Mouse (Mus musculus) stomach, postnatal 0 days (tissue): Measurements from ENCODE around the gene Sbno1. TPM values are rescaled to one million over a fixed set of nuclear protein-coding genes. Genes with fewer than 3 reads are reported as not detected.
A peak's percentile ranks its signal among the peaks of the same experiment; 100 is the strongest.

Experiments used
- ATAC-seq: fragments of 200-750 bp; cut with Nextera tagmentation; 2 replicates; pipeline ENCODE4 v1.8.0; 2017; ENCODE audit not compliant: low FRiP score, low TSS enrichment
- DNase-seq: peaks from one replicate; pipeline ENCODE4 v3.0.0-alpha.2; 2016; ENCODE audit warnings: low spot score
- H3K27ac ChIP-seq: fragments of 300-500 bp; sonication (generic); replicated peaks from 2 replicates; pipeline ENCODE4 v1.5.1; 2014; ENCODE audit warnings: mild to moderate bottlenecking, control low read depth
- H3K27me3 ChIP-seq: fragments of 300-500 bp; sonication (generic); 2 replicates; pipeline ENCODE4 v1.6.1; 2014; ENCODE audit warnings: low read length; ENCODE audit not compliant: control insufficient read depth, insufficient read depth
- H3K36me3 ChIP-seq: fragments of 300-500 bp; sonication (generic); 2 replicates; pipeline ENCODE4 v1.6.1; 2014; ENCODE audit warnings: low read length, mixed read lengths; ENCODE audit not compliant: control insufficient read depth, insufficient read depth
- H3K4me1 ChIP-seq: fragments of 300-500 bp; sonication (generic); replicated peaks from 2 replicates; pipeline ENCODE4 v1.6.1; 2014; ENCODE audit warnings: antibody characterized with exemption; ENCODE audit not compliant: control insufficient read depth, insufficient read depth
- H3K4me2 ChIP-seq: fragments of 300-500 bp; sonication (generic); replicated peaks from 2 replicates; pipeline ENCODE4 v1.6.1; 2014; ENCODE audit warnings: low read depth, mild to moderate bottlenecking, control low read depth, moderate library complexity
- H3K4me3 ChIP-seq: fragments of 300-500 bp; sonication (generic); 2 replicates; pipeline ENCODE4 v1.5.1; 2014; ENCODE audit warnings: low read depth, low read length, control low read depth
- H3K9ac ChIP-seq: fragments of 300-500 bp; sonication (generic); 2 replicates; pipeline ENCODE4 v1.6.1; 2014; ENCODE audit warnings: mild to moderate bottlenecking, low read length, control low read depth, mixed read lengths
- H3K9me3 ChIP-seq: fragments of 300-500 bp; sonication (generic); 2 replicates; pipeline ENCODE4 v1.6.1; 2016; ENCODE audit warnings: low read length; ENCODE audit not compliant: control insufficient read depth
- CTCF ChIP-seq: IDR thresholded peaks from 2 replicates; pipeline ENCODE4 v1.5.1; 2016; ENCODE audit warnings: antibody characterized with exemption, low read depth, mild to moderate bottlenecking, moderate library complexity
- EP300 ChIP-seq: optimal IDR thresholded peaks from 2 replicates; pipeline ENCODE3; 2016; ENCODE audit warnings: antibody characterized with exemption
- WGBS: fragments of 180-500 bp; shearing (Covaris S2); extraction: QIAGEN DNeasy Blood & Tissue Kit; methylation state at CpG from one replicate; pipeline ENCODE4 v1.1.7; 2014; 5-methylcytosine and 5-hydroxymethylcytosine counted together
- polyA plus RNA-seq: library from polyadenylated mRNA; unstranded; fragments of >200 nt; fragmentation: Nextera tagmentation; extraction: Ambion mirVana; gene quantifications from 2 replicates; pipeline ENCODE4 v1.2.1, GENCODE M21; 2015

Gene Sbno1
- polyA plus RNA-seq, 1 experiment from 2014 or later, result 45.2 TPM

GRCm38 (mm10) chr5:124452494-124453228 is 26.9 kb upstream of the Sbno1 start:
- H3K4me1 ChIP-seq, result no peaks in the 10 kb centered on the region
- ATAC-seq, result no peak
- no peak for DNase-seq
- no peaks in the 10 kb centered on the region for H3K27me3 ChIP-seq
- TF ChIP-seq EP300 (no peak), CTCF (no peak)
- H3K9ac ChIP-seq, result peak overlapping the region; percentile 48; the same call in 1 of the 2 replicates
- H3K4me3 ChIP-seq, result no peak overlapping the region
- peaks cover 21% of the 10 kb centered on the region for H3K36me3 ChIP-seq
- H3K9me3 ChIP-seq, result no peaks in the 10 kb centered on the region
- peak overlapping the region; percentile 69 for H3K27ac ChIP-seq
- 73% methylated on average over 15 of the region's 15 CpGs for WGBS
- H3K4me2 ChIP-seq, result no peak overlapping the region; the same call in 1 of the 2 replicates

- H3K4me2 ChIP-seq, result no peak overlapping the region
- H3K4me1 ChIP-seq, result no peaks in the 10 kb centered on the region
- H3K36me3 ChIP-seq, result peaks cover 12% of the 10 kb centered on the region; the same call in 1 of the 2 replicates
- H3K27me3 ChIP-seq, result no peaks in the 10 kb centered on the region
- WGBS, result 62% methylated on average over 16 of the region's 16 CpGs
- H3K27ac ChIP-seq, result peak overlapping the region; percentile 81
- no peaks in the 10 kb centered on the region for H3K9me3 ChIP-seq
- H3K9ac ChIP-seq, result peak overlapping the region; percentile 35; the same call in 1 of the 2 replicates
- TF ChIP-seq CTCF (no peak), EP300 (no peak)
- no peak overlapping the region; the same call in 1 of the 2 replicates for H3K4me3 ChIP-seq
- peak; percentile 77 for DNase-seq
- ATAC-seq, result peak; percentile 63
Measured at GRCm38 (mm10) chr5:124450641-124451340, 25.0 kb upstream of the Sbno1 start.

DNA sequence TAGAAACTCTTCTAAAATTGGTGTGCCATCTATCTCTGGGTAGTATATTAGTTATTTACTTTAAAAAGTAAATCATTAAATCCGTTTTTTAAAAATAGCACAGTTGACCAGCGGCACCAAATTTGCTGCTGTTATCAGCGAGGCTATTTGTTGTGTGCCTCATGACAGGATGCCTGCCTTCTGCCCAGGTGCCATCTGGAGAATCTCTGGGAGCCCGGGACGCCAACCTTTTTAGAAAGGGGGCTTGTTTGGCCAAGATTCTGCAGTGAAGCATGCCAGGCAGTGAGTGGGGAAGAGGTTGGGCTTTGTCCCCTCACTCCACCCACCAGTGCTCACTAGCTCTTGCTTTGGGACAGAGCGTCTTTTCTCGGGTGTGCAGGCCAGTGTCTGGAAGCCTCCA is 24.2 kb upstream of the Sbno1 start:
- Histone ChIP-seq H3K4me2 (peak overlapping the region; percentile 23), H3K27ac (peak overlapping the region; percentile 81), H3K4me3 (no peak overlapping the region), H3K9ac (peak overlapping the region; percentile 41), H3K4me1 (no peaks in the 10 kb centered on the region), H3K27me3 (no peaks in the 10 kb centered on the region), H3K36me3 (peaks cover 12% of the 10 kb centered on the region; the same call in 1 of the 2 replicates), H3K9me3 (no peaks in the 10 kb centered on the region)
- ATAC-seq (no peak), DNase-seq (no peak)
- TF ChIP-seq CTCF (no peak), EP300 (no peak)
- WGBS, result 56% methylated on average over 7 of the region's 7 CpGs

- H3K9ac ChIP-seq, result 0 out of 2 replicates have a peak overlapping the region, but pooled peaks have one; percentile 4
Measured at GRCm38 (mm10) chr5:124449494-124449893, 23.7 kb upstream of the Sbno1 start.

DNA sequence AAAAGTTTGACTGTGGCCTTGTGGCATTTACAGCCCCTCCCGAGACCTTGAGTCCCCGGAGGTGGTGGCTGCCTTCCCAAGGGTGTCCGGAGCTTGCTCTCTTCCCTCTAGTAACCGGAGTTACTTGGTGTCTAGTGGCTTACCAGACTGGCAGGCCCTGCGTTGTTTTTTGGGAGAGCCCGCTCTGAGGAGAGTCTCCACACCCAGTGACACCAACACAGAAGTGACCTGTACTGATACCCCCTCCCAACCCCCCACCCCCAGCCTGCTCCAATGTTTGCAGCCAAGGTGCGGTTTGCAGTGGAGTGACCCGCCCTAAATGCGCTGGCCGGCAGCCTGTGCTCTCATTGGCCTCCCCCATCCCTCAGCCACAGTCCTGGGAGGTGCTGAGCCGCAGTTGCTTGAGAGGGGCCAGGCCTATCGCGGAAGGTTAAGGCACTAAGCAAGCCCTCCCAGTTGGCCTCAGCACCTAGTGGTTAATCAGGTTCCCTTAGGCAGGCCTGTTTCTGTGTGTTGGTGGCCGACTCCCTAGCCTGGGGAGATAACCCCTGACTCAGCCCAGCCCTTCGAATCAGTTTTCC is 20.6 kb upstream of the Sbno1 start:
- Histone ChIP-seq H3K4me2 (peak overlapping the region; percentile 88), H3K4me3 (peak overlapping the region; percentile 88)
- TF ChIP-seq EP300 (no peak), CTCF (peak; percentile 54)

More at GRCm38 (mm10) chr5:124449494-124449893, 23.7 kb upstream of the Sbno1 start:
- H3K4me2 ChIP-seq, result peak overlapping the region; percentile 4; the same call in 1 of the 2 replicates
- ATAC-seq (peak; percentile 42), DNase-seq (peak; percentile 72)
- no peaks in the 10 kb centered on the region for H3K27me3 ChIP-seq
- peaks cover 12% of the 10 kb centered on the region; the same call in 1 of the 2 replicates for H3K36me3 ChIP-seq
- peak overlapping the region; percentile 63 for H3K27ac ChIP-seq
- no peak for TF ChIP-seq EP300
- TF ChIP-seq CTCF, result no peak
- WGBS, result 31% methylated on average over 6 of the region's 6 CpGs
- H3K4me1 ChIP-seq, result no peaks in the 10 kb centered on the region
- no peaks in the 10 kb centered on the region for H3K9me3 ChIP-seq
- H3K4me3 ChIP-seq, result no peak overlapping the region

More for the DNA sequence above, 20.6 kb upstream of the Sbno1 start:
- Histone ChIP-seq H3K36me3 (peaks cover 5% of the 10 kb centered on the region; the same call in 1 of the 2 replicates), H3K27ac (peak overlapping the region; percentile 96), H3K4me1 (no peaks in the 10 kb centered on the region), H3K9me3 (no peaks in the 10 kb centered on the region), H3K9ac (peak overlapping the region; percentile 87), H3K27me3 (no peaks in the 10 kb centered on the region)
- ATAC-seq, result peak; percentile 88
- peak; percentile 94 for DNase-seq
- 1% methylated on average over 15 of the region's 15 CpGs for WGBS
